Mouse (Mus musculus) induced T-regulatory cell, adult 2 months (primary cell): ENCODE measurements at regions not wholly inside any gene's neighbourhood (a gene's known extent, or its start where the extent isn't known, plus 50 kb on each side); places are given as distances from the start of the nearest gene placed in this dataset.

ENCODE experiments used
- DNase-seq: peaks from one replicate; pipeline ENCODE4 v3.0.0-alpha.2; 2012; ENCODE audit warnings: low read depth

GRCm38 (mm10) chr6:49990522-49990858 lies 119.6 kb upstream of the Mpp6 start:
- no peak for DNase-seq

- DNase-seq = no peak
These were observed 110.7 kb upstream of the Mpp6 start for GRCm38 (mm10) chr6:49999365-49999764.

- no peak for DNase-seq
These were observed 102.0 kb upstream of the Mpp6 start for GRCm38 (mm10) chr6:50008074-50008473.

GRCm38 (mm10) chr6:50008869-50009268 lies 101.2 kb upstream of the Mpp6 start:
- no peak for DNase-seq

- peak; percentile 61 for DNase-seq
These were observed 100.7 kb upstream of the Mpp6 start for GRCm38 (mm10) chr6:50009339-50009738.

- no peak for DNase-seq
These were observed 100.2 kb upstream of the Mpp6 start for GRCm38 (mm10) chr6:50009856-50010255.

GRCm38 (mm10) chr6:50011071-50011470 lies 99.0 kb upstream of the Mpp6 start:
- DNase-seq = no peak

- DNase-seq = no peak
These were observed 98.1 kb upstream of the Mpp6 start for GRCm38 (mm10) chr6:50011746-50012453.

GRCm38 (mm10) chr6:50013067-50013466 lies 97.0 kb upstream of the Mpp6 start:
- no peak for DNase-seq

GRCm38 (mm10) chr6:50013842-50014241 lies 96.2 kb upstream of the Mpp6 start:
- DNase-seq = no peak

- no peak for DNase-seq
These were observed 82.1 kb upstream of the Mpp6 start for GRCm38 (mm10) chr6:50027981-50028380.

GRCm38 (mm10) chr6:50029895-50030515 lies 80.0 kb upstream of the Mpp6 start:
- DNase-seq = no peak

GRCm38 (mm10) chr6:50031356-50031755 lies 78.7 kb upstream of the Mpp6 start:
- no peak for DNase-seq

GRCm38 (mm10) chr6:50032894-50033595 lies 77.0 kb upstream of the Mpp6 start:
- no peak for DNase-seq

GRCm38 (mm10) chr6:50037614-50038013 lies 72.4 kb upstream of the Mpp6 start:
- DNase-seq = peak; percentile 77

- no peak for DNase-seq
These were observed 71.7 kb upstream of the Mpp6 start for GRCm38 (mm10) chr6:50038369-50038768.

GRCm38 (mm10) chr6:50041044-50041443 lies 69.0 kb upstream of the Mpp6 start:
- no peak for DNase-seq

GRCm38 (mm10) chr6:50042127-50042526 lies 67.9 kb upstream of the Mpp6 start:
- no peak for DNase-seq

- DNase-seq = no peak
These were observed 65.9 kb upstream of the Mpp6 start for GRCm38 (mm10) chr6:50044165-50044564.

- DNase-seq = no peak
These were observed 63.3 kb upstream of the Mpp6 start for GRCm38 (mm10) chr6:50046721-50047120.

- DNase-seq = no peak
These were observed 57.6 kb upstream of the Mpp6 start for GRCm38 (mm10) chr6:50052416-50052815.

GRCm38 (mm10) chr6:50053086-50053485 lies 57.0 kb upstream of the Mpp6 start:
- DNase-seq = no peak

- DNase-seq = no peak
These were observed 55.8 kb upstream of the Mpp6 start for GRCm38 (mm10) chr6:50054233-50054632.
